Mouse (Mus musculus): ENCODE measurements around the gene Lgalsl. TPM values are rescaled to one million over a fixed set of nuclear protein-coding genes. Genes with fewer than 3 reads are reported as not detected.

Gene Lgalsl
- polyA plus RNA-seq, 2 experiments, result 25.5 to 52.0 TPM

- no peak for ATAC-seq (ENCODE audit: low FRiP score, low read depth)
- DNase-seq (ENCODE audit: low spot score), result no peak
- no peaks in the 10 kb centered on the region for H3K36me3 ChIP-seq (ENCODE audit: control insufficient read depth, insufficient read depth, low read length)
- WGBS, result 47% methylated on average over 2 of the region's 2 CpGs
- 0 out of 2 replicates have a peak, but pooled peaks cover 6% of the 10 kb centered on the region for H3K9me3 ChIP-seq (ENCODE audit: control insufficient read depth, low read length)
- peaks cover 5% of the 10 kb centered on the region for H3K4me1 ChIP-seq (ENCODE audit: control insufficient read depth, insufficient read depth, low read length)
- TF ChIP-seq POLR2A (IDR thresholded peaks at IDR 0.05; ENCODE audit: borderline replicate concordance, extremely low read depth, insufficient read depth, insufficient read length), result no peak
- H3K4me2 ChIP-seq (replicated peaks; ENCODE audit: low read depth, low read length, severe bottlenecking), result no peak overlapping the region
- H3K4me3 ChIP-seq (replicated peaks; ENCODE audit: low read length), result no peak overlapping the region
- H3K27me3 ChIP-seq (ENCODE audit: control insufficient read depth, insufficient read depth, low read length), result no peaks in the 10 kb centered on the region
- no peak overlapping the region for H3K27ac ChIP-seq (replicated peaks; ENCODE audit: low read depth, low read length)
- H3K9ac ChIP-seq (ENCODE audit: low read depth, low read length, severe bottlenecking), result no peak overlapping the region
Measured at GRCm38 (mm10) chr11:20795466-20795865, 35.4 kb downstream of the Lgalsl start.

- ATAC-seq (ENCODE audit: low FRiP score, low read depth), result peak; percentile 29; the same call in 1 of the 2 replicates
- H3K9ac ChIP-seq (ENCODE audit: low read depth, low read length, severe bottlenecking), result no peak overlapping the region
- DNase-seq (ENCODE audit: low spot score), result no peak
- no peak overlapping the region for H3K4me2 ChIP-seq (replicated peaks; ENCODE audit: low read depth, low read length, severe bottlenecking)
- H3K27ac ChIP-seq (replicated peaks; ENCODE audit: low read depth, low read length), result no peak overlapping the region
- no peaks in the 10 kb centered on the region for H3K36me3 ChIP-seq (ENCODE audit: control insufficient read depth, insufficient read depth, low read length)
- TF ChIP-seq POLR2A (IDR thresholded peaks at IDR 0.05; ENCODE audit: borderline replicate concordance, extremely low read depth, insufficient read depth, insufficient read length), result no peak
- H3K4me3 ChIP-seq (replicated peaks; ENCODE audit: low read length), result no peak overlapping the region
- 0 out of 2 replicates have a peak, but pooled peaks cover 6% of the 10 kb centered on the region for H3K9me3 ChIP-seq (ENCODE audit: control insufficient read depth, low read length)
- H3K4me1 ChIP-seq (ENCODE audit: control insufficient read depth, insufficient read depth, low read length), result no peaks in the 10 kb centered on the region; the same call in 1 of the 2 replicates
- H3K27me3 ChIP-seq (ENCODE audit: control insufficient read depth, insufficient read depth, low read length), result no peaks in the 10 kb centered on the region
- 51% methylated on average over 11 of the region's 11 CpGs for WGBS
Measured at GRCm38 (mm10) chr11:20794913-20795254, 36.0 kb downstream of the Lgalsl start.

GRCm38 (mm10) chr11:20794196-20794912, 36.5 kb downstream of the Lgalsl start:
- ATAC-seq (ENCODE audit: low FRiP score, low read depth) (peak; percentile 80), DNase-seq (ENCODE audit: low spot score) (peak; percentile 83)
- Histone ChIP-seq H3K4me3 (replicated peaks; ENCODE audit: low read length) (no peak overlapping the region), H3K9me3 (ENCODE audit: control insufficient read depth, low read length) (0 out of 2 replicates have a peak, but pooled peaks cover 6% of the 10 kb centered on the region), H3K27me3 (ENCODE audit: control insufficient read depth, insufficient read depth, low read length) (no peaks in the 10 kb centered on the region), H3K27ac (replicated peaks; ENCODE audit: low read depth, low read length) (no peak overlapping the region), H3K36me3 (ENCODE audit: control insufficient read depth, insufficient read depth, low read length) (no peaks in the 10 kb centered on the region), H3K9ac (ENCODE audit: low read depth, low read length, severe bottlenecking) (no peak overlapping the region), H3K4me1 (ENCODE audit: control insufficient read depth, insufficient read depth, low read length) (no peaks in the 10 kb centered on the region), H3K4me2 (replicated peaks; ENCODE audit: low read depth, low read length, severe bottlenecking) (no peak overlapping the region)
- TF ChIP-seq POLR2A (IDR thresholded peaks at IDR 0.05; ENCODE audit: borderline replicate concordance, extremely low read depth, insufficient read depth, insufficient read length), result no peak
- 33% methylated on average over 10 of the region's 10 CpGs for WGBS

GRCm38 (mm10) chr11:20793676-20794075, 37.2 kb downstream of the Lgalsl start:
- no peak for TF ChIP-seq POLR2A (IDR thresholded peaks at IDR 0.05; ENCODE audit: borderline replicate concordance, extremely low read depth, insufficient read depth, insufficient read length)
- no peak overlapping the region for H3K4me3 ChIP-seq (replicated peaks; ENCODE audit: low read length)

GRCm38 (mm10) chr11:20792667-20793066, 38.2 kb downstream of the Lgalsl start:
- no peak overlapping the region for H3K4me3 ChIP-seq (replicated peaks; ENCODE audit: low read length)
- no peak for TF ChIP-seq POLR2A (IDR thresholded peaks at IDR 0.05; ENCODE audit: borderline replicate concordance, extremely low read depth, insufficient read depth, insufficient read length)
- H3K4me1 ChIP-seq (ENCODE audit: control insufficient read depth, insufficient read depth, low read length), result peaks cover 4% of the 10 kb centered on the region; the same call in 1 of the 2 replicates
- DNase-seq (ENCODE audit: low spot score), result no peak
- ATAC-seq (ENCODE audit: low FRiP score, low read depth), result no peak
- H3K9me3 ChIP-seq (ENCODE audit: control insufficient read depth, low read length), result no peaks in the 10 kb centered on the region
- H3K9ac ChIP-seq (ENCODE audit: low read depth, low read length, severe bottlenecking), result no peak overlapping the region
- no peak overlapping the region for H3K4me2 ChIP-seq (replicated peaks; ENCODE audit: low read depth, low read length, severe bottlenecking)
- WGBS, result 85% methylated on average over 3 of the region's 3 CpGs
- H3K36me3 ChIP-seq (ENCODE audit: control insufficient read depth, insufficient read depth, low read length), result no peaks in the 10 kb centered on the region
- H3K27me3 ChIP-seq (ENCODE audit: control insufficient read depth, insufficient read depth, low read length), result no peaks in the 10 kb centered on the region
- no peak overlapping the region for H3K27ac ChIP-seq (replicated peaks; ENCODE audit: low read depth, low read length)

More at GRCm38 (mm10) chr11:20793676-20794075, 37.2 kb downstream of the Lgalsl start:
- H3K9ac ChIP-seq (ENCODE audit: low read depth, low read length, severe bottlenecking), result no peak overlapping the region
- H3K36me3 ChIP-seq (ENCODE audit: control insufficient read depth, insufficient read depth, low read length), result no peaks in the 10 kb centered on the region
- peaks cover 4% of the 10 kb centered on the region; the same call in 1 of the 2 replicates for H3K4me1 ChIP-seq (ENCODE audit: control insufficient read depth, insufficient read depth, low read length)
- WGBS, result 44% methylated on average over 4 of the region's 4 CpGs
- no peak overlapping the region for H3K4me2 ChIP-seq (replicated peaks; ENCODE audit: low read depth, low read length, severe bottlenecking)
- no peak for ATAC-seq (ENCODE audit: low FRiP score, low read depth)
- no peaks in the 10 kb centered on the region for H3K27me3 ChIP-seq (ENCODE audit: control insufficient read depth, insufficient read depth, low read length)
- H3K9me3 ChIP-seq (ENCODE audit: control insufficient read depth, low read length), result 0 out of 2 replicates have a peak, but pooled peaks cover 6% of the 10 kb centered on the region
- no peak overlapping the region for H3K27ac ChIP-seq (replicated peaks; ENCODE audit: low read depth, low read length)
- DNase-seq (ENCODE audit: low spot score), result no peak

Measured in limb, embryonic 14.5 days (tissue).